Mouse (Mus musculus) thymus, postnatal 25 days (tissue): ENCODE measurements around the gene Smarcd3.

Experiments used
- DNase-seq: peaks from one replicate; pipeline ENCODE4 v3.0.0; 2022

Gene Smarcd3

GRCm38 (mm10) chr5:24623986-24624821, at the start of gene Smarcd3:
Gene Smarcd3, minus strand, starts transcription at chr5:24624411.
- DNase-seq = no peak

GRCm38 (mm10) chr5:24661457-24661856, 37.2 kb upstream of the Smarcd3 start:
- DNase-seq = no peak

GRCm38 (mm10) chr5:24659708-24660423, 35.7 kb upstream of the Smarcd3 start:
- DNase-seq = no peak

- no peak for DNase-seq
These were observed 32.9 kb upstream of the Smarcd3 start for GRCm38 (mm10) chr5:24657113-24657512.

- DNase-seq = no peak
These were observed 30.3 kb upstream of the Smarcd3 start for GRCm38 (mm10) chr5:24654491-24654890.

- DNase-seq = no peak
These were observed 28.6 kb upstream of the Smarcd3 start for GRCm38 (mm10) chr5:24652780-24653179.

GRCm38 (mm10) chr5:24651768-24652752, 27.8 kb upstream of the Smarcd3 start:
- peak; percentile 74 for DNase-seq

GRCm38 (mm10) chr5:24651356-24651755, 27.1 kb upstream of the Smarcd3 start:
- no peak for DNase-seq

GRCm38 (mm10) chr5:24649701-24650100, 25.5 kb upstream of the Smarcd3 start:
- no peak for DNase-seq

- DNase-seq = no peak
These were observed 25.0 kb upstream of the Smarcd3 start for GRCm38 (mm10) chr5:24649231-24649630.

- DNase-seq = no peak
These were observed 21.2 kb upstream of the Smarcd3 start for GRCm38 (mm10) chr5:24645454-24645853.

GRCm38 (mm10) chr5:24639081-24639480, 14.9 kb upstream of the Smarcd3 start:
- no peak for DNase-seq

- DNase-seq = no peak
These were observed 13.9 kb upstream of the Smarcd3 start for GRCm38 (mm10) chr5:24638131-24638530.

- no peak for DNase-seq
These were observed 12.8 kb upstream of the Smarcd3 start for GRCm38 (mm10) chr5:24636987-24637386.

GRCm38 (mm10) chr5:24635526-24636141, 11.4 kb upstream of the Smarcd3 start:
- no peak for DNase-seq

- no peak for DNase-seq
These were observed 10.9 kb upstream of the Smarcd3 start for GRCm38 (mm10) chr5:24635093-24635492.

- no peak for DNase-seq
These were observed 5.5 kb upstream of the Smarcd3 start for GRCm38 (mm10) chr5:24629712-24630111.

GRCm38 (mm10) chr5:24624822-24625120, 560 bp upstream of the Smarcd3 start:
- no peak for DNase-seq

GRCm38 (mm10) chr5:24623041-24623985, 898 bp downstream of the Smarcd3 start:
- no peak for DNase-seq

GRCm38 (mm10) chr5:24622386-24623040, 1.7 kb downstream of the Smarcd3 start:
- no peak for DNase-seq

GRCm38 (mm10) chr5:24620626-24621025, 3.6 kb downstream of the Smarcd3 start:
- DNase-seq = no peak
